Mouse (Mus musculus): Measurements from ENCODE around the gene Nags. TPM values are rescaled to one million over a fixed set of nuclear protein-coding genes. Genes with fewer than 3 reads are reported as not detected.

Gene Nags
- 48.7 and 73.1 TPM in 2 replicates for polyA plus RNA-seq (2012; rRNA removed)

- WGBS = under 1% methylated on average over 50 of the region's 50 CpGs
- DNase-seq (ENCODE audit: low read depth, low spot score) = no peak
These were observed at the start of gene Nags for GRCm38 (mm10) chr11:102145471-102146001. Nags (plus strand) TSS chr11:102145513.

- WGBS = 93% methylated on average over 3 of the region's 3 CpGs
These were observed 49.6 kb upstream of the Nags start for GRCm38 (mm10) chr11:102095676-102096075.

GRCm38 (mm10) chr11:102096446-102096845, 48.9 kb upstream of the Nags start:
- no peak for DNase-seq (ENCODE audit: low read depth, low spot score)
- WGBS = 66% methylated on average over 5 of the region's 5 CpGs

More at GRCm38 (mm10) chr11:102095676-102096075, 49.6 kb upstream of the Nags start:
- no peak for DNase-seq (ENCODE audit: low read depth, low spot score)

- DNase-seq (ENCODE audit: low read depth, low spot score) = no peak
- 3% methylated on average over 18 of the region's 18 CpGs for WGBS
These were observed 48.4 kb upstream of the Nags start for GRCm38 (mm10) chr11:102096887-102097391.

GRCm38 (mm10) chr11:102101219-102101618, 44.1 kb upstream of the Nags start, which contains the start of gene Ppy:
Ppy (minus strand) TSS chr11:102101319.
- WGBS = 76% methylated on average over 4 of the region's 4 CpGs
- DNase-seq (ENCODE audit: low read depth, low spot score) = no peak

- 15% methylated on average over 17 of the region's 17 CpGs for WGBS
- no peak for DNase-seq (ENCODE audit: low read depth, low spot score)
These were observed 42.6 kb upstream of the Nags start for GRCm38 (mm10) chr11:102102485-102103258.

GRCm38 (mm10) chr11:102106911-102107310, 38.4 kb upstream of the Nags start:
- DNase-seq (ENCODE audit: low read depth, low spot score) = no peak
- 5% methylated on average over 21 of the region's 21 CpGs for WGBS

- 9% methylated on average over 9 of the region's 9 CpGs for WGBS
- DNase-seq (ENCODE audit: low read depth, low spot score) = no peak
These were observed 37.6 kb upstream of the Nags start, which contains the start of gene Pyy for GRCm38 (mm10) chr11:102107732-102108131. Pyy (minus strand) TSS chr11:102107832.

- WGBS = 38% methylated on average over 5 of the region's 5 CpGs
- no peak for DNase-seq (ENCODE audit: low read depth, low spot score)
These were observed 33.7 kb upstream of the Nags start for GRCm38 (mm10) chr11:102111576-102111975.

GRCm38 (mm10) chr11:102116241-102116640, 29.1 kb upstream of the Nags start:
- DNase-seq (ENCODE audit: low read depth, low spot score) = no peak
- 39% methylated on average over 8 of the region's 8 CpGs for WGBS

GRCm38 (mm10) chr11:102117386-102117785, 27.9 kb upstream of the Nags start:
- no peak for DNase-seq (ENCODE audit: low read depth, low spot score)
- 50% methylated on average over 6 of the region's 6 CpGs for WGBS

- DNase-seq (ENCODE audit: low read depth, low spot score) = no peak
- WGBS = 14% methylated on average over 4 of the region's 4 CpGs
These were observed 10.8 kb upstream of the Nags start for GRCm38 (mm10) chr11:102134516-102134915.

GRCm38 (mm10) chr11:102137625-102138446, 7.5 kb upstream of the Nags start:
- no peak for DNase-seq (ENCODE audit: low read depth, low spot score)
- 40% methylated on average over 13 of the region's 13 CpGs for WGBS

- under 1% methylated on average over 18 of the region's 18 CpGs for WGBS
- DNase-seq (ENCODE audit: low read depth, low spot score) = no peak
These were observed 6.9 kb upstream of the Nags start for GRCm38 (mm10) chr11:102138447-102138740.

- WGBS = 2% methylated on average over 5 of the region's 5 CpGs
- peak; percentile 55 for DNase-seq (ENCODE audit: low read depth, low spot score)
These were observed 4.8 kb upstream of the Nags start for GRCm38 (mm10) chr11:102140508-102140907.

- 29% methylated on average over 7 of the region's 7 CpGs for WGBS
- no peak for DNase-seq (ENCODE audit: low read depth, low spot score)
These were observed 3.0 kb upstream of the Nags start for GRCm38 (mm10) chr11:102142355-102142754.

GRCm38 (mm10) chr11:102144957-102145470, 299 bp upstream of the Nags start:
- DNase-seq (ENCODE audit: low read depth, low spot score) = no peak
- WGBS = 22% methylated on average over 13 of the region's 13 CpGs

- DNase-seq (ENCODE audit: low read depth, low spot score) = no peak
- WGBS = 3% methylated on average over 16 of the region's 16 CpGs
These were observed 692 bp downstream of the Nags start for GRCm38 (mm10) chr11:102146005-102146404.

GRCm38 (mm10) chr11:102146531-102146930, 1.2 kb downstream of the Nags start:
- no peak for DNase-seq (ENCODE audit: low read depth, low spot score)
- 14% methylated on average over 17 of the region's 17 CpGs for WGBS

All from large intestine, adult 2 months (tissue).